Mouse (Mus musculus) heart, adult 2 months (tissue): Measurements from ENCODE around the gene Ube2ql1. TPM values are rescaled to one million over a fixed set of nuclear protein-coding genes. Genes with fewer than 3 reads are reported as not detected.

Experiments
- DNase-seq, 2 experiments: peaks; one replicate each; pipeline ENCODE4 v3.0.0; 2021
- H3K27ac ChIP-seq: fragments of 200-600 bp; 2 replicates; pipeline ENCODE4 v1.8.1; 2022
- H3K27me3 ChIP-seq: fragments of 200-500 bp; 2 replicates; pipeline ENCODE4 v1.6.1; 2012; ENCODE audit warnings: mild to moderate bottlenecking, low read length, inconsistent platforms, mixed read lengths; ENCODE audit not compliant: control insufficient read depth, insufficient read depth
- H3K36me3 ChIP-seq: fragments of 200-500 bp; 2 replicates; pipeline ENCODE4 v1.6.1; 2012; ENCODE audit warnings: low read length, inconsistent platforms; ENCODE audit not compliant: control insufficient read depth, insufficient read depth
- H3K4me1 ChIP-seq: fragments of 200-500 bp; 2 replicates; pipeline ENCODE4 v1.6.1; 2011; ENCODE audit warnings: low read length; ENCODE audit not compliant: control insufficient read depth, insufficient read depth
- H3K4me3 ChIP-seq: fragments of 200-600 bp; 2 replicates; pipeline ENCODE4 v1.8.1; 2022
- H3K79me2 ChIP-seq: fragments of 200-500 bp; replicated peaks from 2 replicates; pipeline ENCODE4 v1.6.1; 2012; ENCODE audit warnings: mild to moderate bottlenecking, inconsistent platforms, low read length, moderate library complexity, mixed read lengths; ENCODE audit not compliant: control insufficient read depth, insufficient read depth
- H3K9ac ChIP-seq: fragments of 200-500 bp; 2 replicates; pipeline ENCODE4 v1.6.1; 2012; ENCODE audit warnings: low read depth, mild to moderate bottlenecking, control low read depth, inconsistent platforms, low read length, mixed read lengths
- CTCF ChIP-seq: fragments of 200-600 bp; IDR thresholded peaks from 2 replicates; pipeline ENCODE4 v1.8.1; 2022; ENCODE audit warnings: antibody characterized with exemption, mild to moderate bottlenecking, moderate library complexity
- EP300 ChIP-seq: fragments of 200-500 bp; IDR thresholded peaks from 2 replicates; pipeline ENCODE4 v1.6.1; 2011; ENCODE audit warnings: low read depth, low read length, control low read depth; ENCODE audit not compliant: insufficient read depth
- POLR2A ChIP-seq: fragments of 200-500 bp; IDR thresholded peaks from 2 replicates; pipeline ENCODE4 v1.6.1; 2011; ENCODE audit warnings: mild to moderate bottlenecking, low read depth, low read length, control low read depth; ENCODE audit not compliant: insufficient read depth
- WGBS: fragments of 180-500 bp; shearing (Covaris S2); methylation state at CpG from one replicate; pipeline ENCODE4 v1.1.7; 2018; 5-methylcytosine and 5-hydroxymethylcytosine counted together
- intact Hi-C: fragments of 180-260 bp; cut with DNase I; formaldehyde crosslinking; loops from one replicate; pipeline ENCODE4 v1.15.1; 2025
- long read RNA-seq: library from polyadenylated mRNA; stranded (forward); transcript quantifications from one replicate; pipeline ENCODE4 v2.0.0, GENCODE M21; 2021
- polyA plus RNA-seq: library from polyadenylated mRNA; depleted of rRNA; stranded (reverse); fragments of >200 nt; gene quantifications from 2 replicates; pipeline ENCODE4 v1.2.3, GENCODE M21; 2012; rRNA removed
- total RNA-seq, 2 experiments: library from RNA; stranded (reverse); gene quantifications; 2 replicates each; pipeline ENCODE4 v1.2.3; 2021

Gene Ube2ql1
- total RNA-seq (1 to 10 TPM; 5.9 to 6.0 TPM), polyA plus RNA-seq (8.0 and 9.8 TPM in 2 replicates)
- long read RNA-seq, transcript Ube2ql1-201 (2 exons, 2,674 nt): major isoform, 11 of 12 reads
- long read RNA-seq, partial matches to known transcripts: 0 of 12 reads
- long read RNA-seq, other reads (novel, unspliced or antisense): 1 of 12 reads

DNA sequence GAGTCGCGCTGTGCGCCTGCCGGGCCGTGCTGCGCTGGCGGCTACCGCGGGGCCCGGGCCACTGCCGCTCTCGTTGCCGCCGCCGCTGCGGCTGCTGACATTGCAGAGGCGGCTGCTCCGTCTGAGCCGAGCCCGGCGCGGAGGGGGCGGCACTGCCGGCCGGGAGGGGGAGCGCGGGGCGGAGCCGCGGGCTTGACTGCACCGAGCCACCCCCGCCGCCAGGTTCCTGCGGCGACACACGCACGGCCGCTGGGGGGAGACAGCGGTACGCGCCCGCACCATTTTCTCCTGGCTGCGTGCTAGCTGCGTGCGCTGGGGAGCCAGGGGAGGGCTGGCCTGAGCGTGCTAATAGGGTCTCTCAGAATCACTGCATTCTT lies at the start of gene Ube2ql1:
Ube2ql1 (minus strand) TSS at position 131 of the 377 bp plus-strand sequence.
- DNase-seq: peak; percentile 87 to 88
- under 1% methylated on average over 46 of the region's 46 CpGs for WGBS
- Histone ChIP-seq H3K27ac (peak within 1 kb of the TSS; percentile 63), H3K4me3 (peak within 1 kb of the TSS; percentile 57), H3K4me1 (no peaks in the 10 kb centered on the region; the same call in 1 of the 2 replicates), H3K79me2 (no peaks in the 10 kb centered on the region), H3K36me3 (no peaks in the 10 kb centered on the region), H3K27me3 (peaks cover 3% of the 10 kb centered on the region), H3K9ac (peak within 1 kb of the TSS; percentile 69)
- TF ChIP-seq POLR2A (peak; percentile 36; the same call in 1 of the 2 replicates), CTCF (peak; percentile 93), EP300 (no peak)
- intact Hi-C loops: loop anchor here (1.0 to 10.0 kb wide), 3 partner anchors 43 to 845 kb away; no protein-coding TSS in a partner anchor

DNA sequence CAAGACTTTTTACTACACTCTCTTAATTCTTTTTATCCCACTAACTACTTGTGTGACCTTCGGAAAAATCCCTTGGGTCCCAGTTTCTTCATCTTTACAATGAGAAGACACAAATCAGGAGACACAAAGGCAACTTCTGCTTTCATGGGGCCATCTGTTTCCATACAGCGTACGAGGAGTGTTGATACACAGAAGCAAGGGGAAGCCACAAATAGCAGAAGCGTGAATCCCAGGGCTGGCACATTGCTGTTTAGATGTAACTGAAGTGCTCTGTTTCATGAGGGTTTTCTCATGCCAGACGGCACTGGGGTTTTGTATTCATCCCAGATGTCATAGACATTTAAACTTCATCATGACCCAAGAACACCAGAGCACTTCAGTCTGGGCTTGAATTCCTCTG lies 49.0 kb upstream of the Ube2ql1 start:
- 76% methylated on average over 5 of the region's 5 CpGs for WGBS
- Histone ChIP-seq H3K27ac (no peak overlapping the region), H3K79me2 (no peaks in the 10 kb centered on the region), H3K9ac (no peak overlapping the region), H3K4me1 (no peaks in the 10 kb centered on the region), H3K4me3 (no peak overlapping the region), H3K36me3 (no peaks in the 10 kb centered on the region), H3K27me3 (no peaks in the 10 kb centered on the region)
- intact Hi-C loops: no loop called here
- no peak for DNase-seq
- TF ChIP-seq EP300 (no peak), POLR2A (no peak), CTCF (no peak)

- WGBS: 82% methylated on average over 19 of the region's 19 CpGs
- TF ChIP-seq POLR2A (no peak), EP300 (no peak), CTCF (no peak)
- no peak for DNase-seq
Measured at GRCm38 (mm10) chr13:69778221-69778620, 38.5 kb upstream of the Ube2ql1 start.

DNA sequence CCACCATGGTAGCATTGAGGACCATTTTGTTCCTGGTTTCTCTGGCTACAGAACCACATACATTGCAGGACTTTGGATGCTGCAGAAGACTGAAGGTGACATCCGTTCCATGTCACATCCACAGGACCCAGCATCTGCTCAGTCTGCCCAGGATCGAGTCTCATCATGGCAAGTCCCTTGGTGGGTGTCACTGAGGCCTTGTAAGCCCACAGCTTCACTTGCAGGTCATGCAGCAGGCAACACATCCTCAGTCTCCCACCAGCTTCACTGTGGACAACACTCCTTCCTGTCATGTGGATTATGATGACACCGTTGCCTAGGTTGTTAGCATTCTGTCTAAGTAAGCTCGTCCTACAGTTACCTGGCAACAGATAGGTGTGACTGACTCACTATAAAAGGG lies 32.7 kb upstream of the Ube2ql1 start:
- Histone ChIP-seq H3K9ac (no peak overlapping the region), H3K27me3 (no peaks in the 10 kb centered on the region), H3K36me3 (no peaks in the 10 kb centered on the region), H3K79me2 (no peaks in the 10 kb centered on the region), H3K27ac (no peak overlapping the region), H3K4me1 (no peaks in the 10 kb centered on the region), H3K4me3 (no peak overlapping the region)
- TF ChIP-seq POLR2A (no peak), EP300 (no peak), CTCF (no peak)
- WGBS: 75% methylated on average over 4 of the region's 4 CpGs
- intact Hi-C loops: no loop called here
- DNase-seq: no peak

More at GRCm38 (mm10) chr13:69778221-69778620, 38.5 kb upstream of the Ube2ql1 start:
- no peaks in the 10 kb centered on the region for H3K36me3 ChIP-seq
- intact Hi-C loops: no loop called here
- no peaks in the 10 kb centered on the region for H3K4me1 ChIP-seq
- no peak overlapping the region for H3K9ac ChIP-seq
- H3K27me3 ChIP-seq: no peaks in the 10 kb centered on the region
- no peak overlapping the region for H3K4me3 ChIP-seq
- no peak overlapping the region for H3K27ac ChIP-seq
- H3K79me2 ChIP-seq: no peaks in the 10 kb centered on the region

GRCm38 (mm10) chr13:69770538-69771456 lies 31.1 kb upstream of the Ube2ql1 start:
- H3K36me3 ChIP-seq: no peaks in the 10 kb centered on the region
- no peak overlapping the region for H3K27ac ChIP-seq
- H3K4me3 ChIP-seq: no peak overlapping the region
- WGBS: 69% methylated on average over 12 of the region's 12 CpGs
- H3K27me3 ChIP-seq: no peaks in the 10 kb centered on the region
- H3K9ac ChIP-seq: no peak overlapping the region
- no peaks in the 10 kb centered on the region for H3K4me1 ChIP-seq
- H3K79me2 ChIP-seq: no peaks in the 10 kb centered on the region
- TF ChIP-seq EP300 (no peak), CTCF (no peak), POLR2A (no peak)
- no peak for DNase-seq
- intact Hi-C loops: no loop called here

DNA sequence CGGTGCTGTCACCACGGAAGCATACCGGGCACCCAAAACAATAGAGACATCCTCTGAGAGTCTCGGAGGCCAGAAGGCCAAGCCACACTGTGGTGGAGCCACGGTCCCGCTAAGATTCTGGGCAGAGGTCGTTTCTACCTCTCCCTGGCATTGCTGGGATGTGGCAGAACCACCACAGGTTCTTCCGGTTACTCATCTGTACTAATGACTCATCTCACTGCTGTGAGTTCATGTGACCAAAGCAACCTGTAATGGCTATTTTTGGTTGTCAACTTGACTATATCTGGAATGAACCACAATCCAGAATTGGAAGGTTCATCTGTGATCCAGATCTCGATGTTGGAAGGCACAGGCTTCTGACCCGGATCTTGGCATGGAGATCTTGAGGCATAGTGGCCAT lies 28.5 kb upstream of the Ube2ql1 start:
- Histone ChIP-seq H3K79me2 (no peaks in the 10 kb centered on the region), H3K4me1 (no peaks in the 10 kb centered on the region), H3K27ac (no peak overlapping the region), H3K27me3 (no peaks in the 10 kb centered on the region), H3K36me3 (no peaks in the 10 kb centered on the region), H3K9ac (no peak overlapping the region), H3K4me3 (no peak overlapping the region)
- DNase-seq: no peak
- no peak for TF ChIP-seq CTCF
- TF ChIP-seq POLR2A: no peak
- no peak for TF ChIP-seq EP300
- 83% methylated on average over 10 of the region's 10 CpGs for WGBS
- intact Hi-C loops: no loop called here
